Mouse (Mus musculus): ENCODE measurements around the gene Atg5.

Gene Atg5

GRCm38 (mm10) chr10:44354393-44354792 is 86.2 kb downstream of the Atg5 start:
- H3K4me1 ChIP-seq (replicated peaks; ENCODE audit: low read depth, low read length), result peaks cover 38% of the 10 kb centered on the region
- H3K4me3 ChIP-seq (replicated peaks; ENCODE audit: low read length), result no peak overlapping the region
- H3K27me3 ChIP-seq (ENCODE audit: insufficient read depth, low read length), result no peaks in the 10 kb centered on the region
- no peaks in the 10 kb centered on the region for H3K9me3 ChIP-seq (ENCODE audit: low read length)
- no peak for TF ChIP-seq POU5F1 (IDR thresholded peaks at IDR 0.05; ENCODE audit: borderline replicate concordance, low read length)
- no peak for TF ChIP-seq CTCF (conservative IDR thresholded peaks at IDR 0.05; ENCODE audit: low read length)
- no peak for TF ChIP-seq NANOG (IDR thresholded peaks at IDR 0.05; ENCODE audit: borderline replicate concordance, low read length)
- peaks cover 13% of the 10 kb centered on the region for H3K36me3 ChIP-seq (ENCODE audit: insufficient read depth, low read length)

- Histone ChIP-seq H3K36me3 (ENCODE audit: insufficient read depth, low read length) (peaks cover 12% of the 10 kb centered on the region), H3K27me3 (ENCODE audit: insufficient read depth, low read length) (no peaks in the 10 kb centered on the region), H3K4me1 (replicated peaks; ENCODE audit: low read depth, low read length) (peaks cover 44% of the 10 kb centered on the region), H3K9me3 (ENCODE audit: low read length) (no peaks in the 10 kb centered on the region), H3K4me3 (replicated peaks; ENCODE audit: low read length) (no peak overlapping the region)
- TF ChIP-seq NANOG (IDR thresholded peaks at IDR 0.05; ENCODE audit: borderline replicate concordance, low read length) (no peak), POU5F1 (IDR thresholded peaks at IDR 0.05; ENCODE audit: borderline replicate concordance, low read length) (no peak), CTCF (conservative IDR thresholded peaks at IDR 0.05; ENCODE audit: low read length) (no peak)
These were observed 87.1 kb downstream of the Atg5 start for GRCm38 (mm10) chr10:44355216-44355615.

GRCm38 (mm10) chr10:44356625-44357024 is 88.5 kb downstream of the Atg5 start:
- Histone ChIP-seq H3K36me3 (ENCODE audit: insufficient read depth, low read length) (peaks cover 14% of the 10 kb centered on the region), H3K27me3 (ENCODE audit: insufficient read depth, low read length) (no peaks in the 10 kb centered on the region), H3K9me3 (ENCODE audit: low read length) (no peaks in the 10 kb centered on the region), H3K4me3 (replicated peaks; ENCODE audit: low read length) (no peak overlapping the region), H3K4me1 (replicated peaks; ENCODE audit: low read depth, low read length) (peaks cover 52% of the 10 kb centered on the region)
- TF ChIP-seq CTCF (conservative IDR thresholded peaks at IDR 0.05; ENCODE audit: low read length), result no peak
- no peak for TF ChIP-seq NANOG (IDR thresholded peaks at IDR 0.05; ENCODE audit: borderline replicate concordance, low read length)
- no peak for TF ChIP-seq POU5F1 (IDR thresholded peaks at IDR 0.05; ENCODE audit: borderline replicate concordance, low read length)

- no peak overlapping the region for H3K4me3 ChIP-seq (replicated peaks; ENCODE audit: low read length)
- TF ChIP-seq POU5F1 (IDR thresholded peaks at IDR 0.05; ENCODE audit: borderline replicate concordance, low read length) (no peak), NANOG (IDR thresholded peaks at IDR 0.05; ENCODE audit: borderline replicate concordance, low read length) (no peak), CTCF (conservative IDR thresholded peaks at IDR 0.05; ENCODE audit: low read length) (no peak)
- no peaks in the 10 kb centered on the region for H3K9me3 ChIP-seq (ENCODE audit: low read length)
- H3K27me3 ChIP-seq (ENCODE audit: insufficient read depth, low read length), result no peaks in the 10 kb centered on the region
- peaks cover 14% of the 10 kb centered on the region for H3K36me3 ChIP-seq (ENCODE audit: insufficient read depth, low read length)
- H3K4me1 ChIP-seq (replicated peaks; ENCODE audit: low read depth, low read length), result peaks cover 53% of the 10 kb centered on the region
These were observed 89.2 kb downstream of the Atg5 start for GRCm38 (mm10) chr10:44357316-44357715.

- peaks cover 60% of the 10 kb centered on the region for H3K4me1 ChIP-seq (replicated peaks; ENCODE audit: low read depth, low read length)
- peaks cover 16% of the 10 kb centered on the region for H3K36me3 ChIP-seq (ENCODE audit: insufficient read depth, low read length)
- TF ChIP-seq NANOG (IDR thresholded peaks at IDR 0.05; ENCODE audit: borderline replicate concordance, low read length) (no peak), CTCF (conservative IDR thresholded peaks at IDR 0.05; ENCODE audit: low read length) (no peak), POU5F1 (IDR thresholded peaks at IDR 0.05; ENCODE audit: borderline replicate concordance, low read length) (no peak)
- no peaks in the 10 kb centered on the region for H3K27me3 ChIP-seq (ENCODE audit: insufficient read depth, low read length)
- no peaks in the 10 kb centered on the region for H3K9me3 ChIP-seq (ENCODE audit: low read length)
- H3K4me3 ChIP-seq (replicated peaks; ENCODE audit: low read length), result no peak overlapping the region
These were observed 90.7 kb downstream of the Atg5 start for GRCm38 (mm10) chr10:44358816-44359215.

- TF ChIP-seq NANOG (IDR thresholded peaks at IDR 0.05; ENCODE audit: borderline replicate concordance, low read length) (no peak), POU5F1 (IDR thresholded peaks at IDR 0.05; ENCODE audit: borderline replicate concordance, low read length) (no peak), CTCF (conservative IDR thresholded peaks at IDR 0.05; ENCODE audit: low read length) (no peak)
- Histone ChIP-seq H3K9me3 (ENCODE audit: low read length) (no peaks in the 10 kb centered on the region), H3K36me3 (ENCODE audit: insufficient read depth, low read length) (peaks cover 20% of the 10 kb centered on the region), H3K4me1 (replicated peaks; ENCODE audit: low read depth, low read length) (peaks cover 59% of the 10 kb centered on the region), H3K27me3 (ENCODE audit: insufficient read depth, low read length) (no peaks in the 10 kb centered on the region), H3K4me3 (replicated peaks; ENCODE audit: low read length) (no peak overlapping the region)
These were observed 92.5 kb downstream of the Atg5 start for GRCm38 (mm10) chr10:44360632-44361031.

GRCm38 (mm10) chr10:44362435-44362834 is 94.3 kb downstream of the Atg5 start:
- no peaks in the 10 kb centered on the region for H3K27me3 ChIP-seq (ENCODE audit: insufficient read depth, low read length)
- no peak for TF ChIP-seq POU5F1 (IDR thresholded peaks at IDR 0.05; ENCODE audit: borderline replicate concordance, low read length)
- TF ChIP-seq NANOG (IDR thresholded peaks at IDR 0.05; ENCODE audit: borderline replicate concordance, low read length), result no peak
- TF ChIP-seq CTCF (conservative IDR thresholded peaks at IDR 0.05; ENCODE audit: low read length), result no peak

GRCm38 (mm10) chr10:44362846-44363245 is 94.7 kb downstream of the Atg5 start:
- no peaks in the 10 kb centered on the region for H3K27me3 ChIP-seq (ENCODE audit: insufficient read depth, low read length)
- H3K36me3 ChIP-seq (ENCODE audit: insufficient read depth, low read length), result peaks cover 20% of the 10 kb centered on the region
- H3K4me3 ChIP-seq (replicated peaks; ENCODE audit: low read length), result no peak overlapping the region
- TF ChIP-seq NANOG (IDR thresholded peaks at IDR 0.05; ENCODE audit: borderline replicate concordance, low read length) (no peak), CTCF (conservative IDR thresholded peaks at IDR 0.05; ENCODE audit: low read length) (no peak), POU5F1 (IDR thresholded peaks at IDR 0.05; ENCODE audit: borderline replicate concordance, low read length) (no peak)
- peaks cover 65% of the 10 kb centered on the region for H3K4me1 ChIP-seq (replicated peaks; ENCODE audit: low read depth, low read length)
- no peaks in the 10 kb centered on the region for H3K9me3 ChIP-seq (ENCODE audit: low read length)

More at GRCm38 (mm10) chr10:44362435-44362834, 94.3 kb downstream of the Atg5 start:
- Histone ChIP-seq H3K4me3 (replicated peaks; ENCODE audit: low read length) (no peak overlapping the region), H3K9me3 (ENCODE audit: low read length) (no peaks in the 10 kb centered on the region), H3K36me3 (ENCODE audit: insufficient read depth, low read length) (peaks cover 20% of the 10 kb centered on the region), H3K4me1 (replicated peaks; ENCODE audit: low read depth, low read length) (peaks cover 64% of the 10 kb centered on the region)

DNA sequence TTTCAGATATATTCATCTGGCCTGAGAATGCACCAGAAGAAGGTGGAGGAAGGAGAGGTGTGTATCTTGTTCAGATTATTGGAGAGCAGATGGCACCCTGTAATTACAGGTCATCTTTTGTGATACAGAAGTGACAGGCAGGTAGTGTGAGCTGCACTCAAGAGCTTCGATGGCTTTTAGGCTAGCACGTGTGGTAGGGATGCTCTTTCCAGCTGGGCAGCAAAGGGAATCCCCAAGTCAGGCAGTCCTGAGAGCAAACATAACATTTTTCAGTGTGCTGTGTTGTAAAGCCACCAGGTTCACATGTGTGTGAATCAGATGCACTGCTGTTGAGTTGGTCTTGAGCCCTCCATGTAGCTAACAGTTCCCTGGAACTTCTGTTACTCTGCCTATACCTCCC is 98.0 kb downstream of the Atg5 start:
- Histone ChIP-seq H3K4me3 (replicated peaks; ENCODE audit: low read length) (no peak overlapping the region), H3K36me3 (ENCODE audit: insufficient read depth, low read length) (peaks cover 15% of the 10 kb centered on the region)

More for the DNA sequence above, 98.0 kb downstream of the Atg5 start:
- TF ChIP-seq CTCF (conservative IDR thresholded peaks at IDR 0.05; ENCODE audit: low read length) (no peak), POU5F1 (IDR thresholded peaks at IDR 0.05; ENCODE audit: borderline replicate concordance, low read length) (no peak), NANOG (IDR thresholded peaks at IDR 0.05; ENCODE audit: borderline replicate concordance, low read length) (no peak)
- H3K9me3 ChIP-seq (ENCODE audit: low read length), result no peaks in the 10 kb centered on the region
- no peaks in the 10 kb centered on the region for H3K27me3 ChIP-seq (ENCODE audit: insufficient read depth, low read length)
- peaks cover 69% of the 10 kb centered on the region for H3K4me1 ChIP-seq (replicated peaks; ENCODE audit: low read depth, low read length)
